Mouse (Mus musculus) heart, adult 8-10 months (tissue): Measurements from ENCODE around the gene Olfr862. TPM values are rescaled to one million over a fixed set of nuclear protein-coding genes. Genes with fewer than 3 reads are reported as not detected.

Source experiments
- DNase-seq: peaks from one replicate; pipeline ENCODE4 v3.0.0; 2022; ENCODE audit warnings: low spot score
- total RNA-seq, 4 experiments: library from RNA; stranded (reverse); gene quantifications; 2 replicates each; pipeline ENCODE4 v1.2.4; 2022

Olfr862 gene
- not detected for total RNA-seq

- no peak for DNase-seq
Measured at GRCm38 (mm10) chr9:19887904-19888303, at the start of gene Olfr862. TSS of gene Olfr862 (minus strand) at chr9:19888004.

- DNase-seq = no peak
Measured at GRCm38 (mm10) chr9:19916565-19916964, 28.8 kb upstream of the Olfr862 start, which contains the start of gene Olfr77. TSS of gene Olfr77 (plus strand) at chr9:19916865.

DNA sequence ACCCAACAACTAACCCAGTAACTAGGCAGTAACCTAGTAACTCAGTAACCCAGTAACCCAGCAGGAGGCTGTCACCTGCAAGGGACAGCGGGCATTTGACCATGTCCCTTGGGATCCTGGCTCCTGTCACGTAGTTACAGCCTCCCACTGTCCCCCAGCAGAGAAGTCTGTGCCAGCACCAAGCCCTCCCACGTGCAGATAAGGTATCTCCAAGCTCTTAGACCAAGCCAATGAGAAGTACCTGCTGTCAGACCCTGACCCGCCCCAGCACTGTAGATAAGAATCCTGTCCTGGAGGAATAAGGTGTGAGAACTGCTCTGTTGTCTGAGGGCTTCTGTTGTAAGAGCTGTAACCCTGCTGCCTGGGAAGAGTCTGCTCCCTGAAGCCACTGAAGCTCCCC, 23.4 kb upstream of the Olfr862 start:
- DNase-seq = no peak

- DNase-seq = no peak
Measured at GRCm38 (mm10) chr9:19849647-19850046, 38.2 kb downstream of the Olfr862 start, which contains the start of gene Olfr860. TSS of gene Olfr860 (minus strand) at chr9:19849747.

Other genes with a start within 250 kb of the Olfr862 start
- gene Olfr857, start 178.6 kb downstream of the Olfr862 start, total RNA-seq = not detected
- gene Olfr58, start 107.7 kb downstream of the Olfr862 start, total RNA-seq = not detected
- gene Olfr859, start 83.1 kb downstream of the Olfr862 start, total RNA-seq = not detected
- not detected for gene Olfr860, start 38.3 kb downstream of the Olfr862 start, total RNA-seq
- under 1 TPM in 1 of 4 experiments, not detected in 3; 0.03 TPM for gene Olfr77, start 28.9 kb upstream of the Olfr862 start, total RNA-seq
- not detected for gene Olfr866, start 140.0 kb upstream of the Olfr862 start, total RNA-seq
- gene Olfr867, start 169.6 kb upstream of the Olfr862 start, total RNA-seq = not detected
- not detected for gene Olfr868, start 210.6 kb upstream of the Olfr862 start, total RNA-seq
- not detected for gene Olfr869, start 241.0 kb upstream of the Olfr862 start, total RNA-seq